Mouse (Mus musculus): Measurements from ENCODE around the gene Trim45. TPM values are rescaled to one million over a fixed set of nuclear protein-coding genes. Genes with fewer than 3 reads are reported as not detected.

The Trim45 gene
- 0.45 and 1.9 TPM in 2 replicates for polyA plus RNA-seq (2011; ENCODE audit: insufficient read depth, insufficient read length, low replicate concordance, missing spikeins)

DNA sequence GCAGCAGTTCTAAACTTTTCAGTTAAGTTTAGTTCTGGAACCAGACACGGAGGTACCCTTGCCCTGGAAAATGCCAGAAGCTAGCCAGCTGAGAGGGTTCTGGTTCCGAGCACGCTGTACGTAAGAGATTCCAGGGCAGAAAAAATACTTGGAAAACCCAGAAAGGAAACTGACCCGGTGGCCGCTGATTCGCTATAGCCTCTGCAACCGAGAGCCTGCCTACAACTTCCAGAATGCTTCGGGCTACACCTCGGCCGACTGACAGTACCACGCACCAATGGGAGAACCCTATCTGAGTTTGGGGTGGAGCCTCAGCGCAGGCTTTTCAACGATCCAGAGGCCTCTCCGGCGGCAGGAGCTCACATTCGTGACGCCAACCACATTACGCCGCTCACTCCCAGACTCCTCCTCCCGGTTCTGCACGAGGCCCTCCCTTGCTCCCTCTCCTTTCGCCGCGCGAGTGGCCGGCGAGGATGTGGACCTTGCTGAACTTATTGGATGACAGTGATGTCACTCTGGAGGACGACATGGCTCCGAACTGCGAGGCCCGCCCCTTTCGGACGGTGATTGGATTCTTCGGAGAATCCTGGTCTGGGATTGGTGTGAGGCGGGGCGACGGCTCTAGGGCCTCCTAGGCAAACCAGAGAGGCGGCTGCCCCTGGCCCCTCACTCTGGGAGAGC, at the start of gene Trim45:
Gene Trim45 (plus strand): TSS at position 378 of the 681 bp plus-strand sequence.
- H3K27ac ChIP-seq (ENCODE audit: control insufficient read depth, insufficient read depth, low read depth, low read length, poor library complexity), result peak within 1 kb of the TSS; percentile 35
- under 1% methylated on average over 39 of the region's 39 CpGs for WGBS
- TF ChIP-seq CTCF (IDR thresholded peaks at IDR 0.05; ENCODE audit: control insufficient read depth, insufficient read depth, low read length) (no peak), POLR2A (IDR thresholded peaks at IDR 0.05; ENCODE audit: borderline replicate concordance, control insufficient read depth, low read depth, low read length) (peak; percentile 61; the same call in 1 of the 2 replicates)
- H3K4me1 ChIP-seq (ENCODE audit: control insufficient read depth, insufficient read depth, low read length), result peaks cover 3% of the 10 kb centered on the region; the same call in 1 of the 2 replicates
- peak within 1 kb of the TSS; percentile 77 for H3K4me3 ChIP-seq (replicated peaks; ENCODE audit: control insufficient read depth, low read depth, low read length)

GRCm38 (mm10) chr3:100877057-100877456, 44.9 kb upstream of the Trim45 start:
- no peaks in the 10 kb centered on the region for H3K4me1 ChIP-seq (ENCODE audit: control insufficient read depth, insufficient read depth, low read length)
- no peak overlapping the region for H3K27ac ChIP-seq (ENCODE audit: control insufficient read depth, insufficient read depth, low read depth, low read length, poor library complexity)
- H3K4me3 ChIP-seq (replicated peaks; ENCODE audit: control insufficient read depth, low read depth, low read length), result no peak overlapping the region
- WGBS, result 83% methylated on average over 4 of the region's 4 CpGs
- TF ChIP-seq CTCF (IDR thresholded peaks at IDR 0.05; ENCODE audit: control insufficient read depth, insufficient read depth, low read length), result no peak

- H3K27ac ChIP-seq (ENCODE audit: control insufficient read depth, insufficient read depth, low read depth, low read length, poor library complexity), result no peak overlapping the region
- WGBS, result 82% methylated on average over 6 of the region's 6 CpGs
- H3K4me1 ChIP-seq (ENCODE audit: control insufficient read depth, insufficient read depth, low read length), result no peaks in the 10 kb centered on the region
- TF ChIP-seq CTCF (IDR thresholded peaks at IDR 0.05; ENCODE audit: control insufficient read depth, insufficient read depth, low read length) (no peak), POLR2A (IDR thresholded peaks at IDR 0.05; ENCODE audit: borderline replicate concordance, control insufficient read depth, low read depth, low read length) (no peak)
- H3K4me3 ChIP-seq (replicated peaks; ENCODE audit: control insufficient read depth, low read depth, low read length), result no peak overlapping the region
Observed at GRCm38 (mm10) chr3:100881403-100881802, 40.6 kb upstream of the Trim45 start.

DNA sequence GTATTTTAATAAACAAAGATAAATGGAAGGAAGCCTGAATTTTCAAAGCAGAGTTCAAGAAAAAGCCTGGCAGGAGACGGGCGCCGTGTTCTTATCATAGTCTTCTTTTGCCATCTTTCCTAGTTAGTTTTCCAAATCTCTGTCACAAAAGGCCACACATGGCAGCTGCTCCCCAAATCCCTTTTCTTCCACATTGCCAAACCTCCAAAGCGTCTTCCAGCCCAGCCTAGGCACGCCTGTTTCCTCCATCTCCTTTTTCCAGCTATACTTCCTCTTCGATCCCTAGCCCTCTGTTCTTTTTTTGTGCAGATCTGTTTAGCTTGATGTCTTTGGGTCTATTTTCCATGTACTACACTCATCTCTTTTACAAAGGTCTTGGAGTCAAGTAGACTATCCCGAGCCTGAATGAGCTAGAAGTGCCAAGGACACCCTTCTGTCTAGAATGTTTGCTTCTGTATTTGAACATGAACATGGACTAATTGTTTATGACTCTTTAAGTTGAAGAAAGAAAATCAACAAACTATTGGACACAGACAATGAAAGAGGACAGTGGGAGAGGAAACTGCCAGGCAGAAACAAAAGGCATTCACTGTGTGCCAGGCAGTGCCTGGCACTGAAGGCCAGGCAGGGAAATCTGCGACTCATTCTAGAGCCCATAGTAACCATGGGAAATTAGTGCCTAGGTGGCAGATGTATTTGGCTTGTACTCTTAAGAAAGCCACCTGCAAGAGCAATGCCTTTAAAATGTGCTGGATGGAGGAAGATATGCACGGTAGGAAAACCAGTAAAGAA, 40.0 kb upstream of the Trim45 start:
- 83% methylated on average over 9 of the region's 9 CpGs for WGBS

GRCm38 (mm10) chr3:100889234-100889633, 32.8 kb upstream of the Trim45 start:
- Histone ChIP-seq H3K4me1 (ENCODE audit: control insufficient read depth, insufficient read depth, low read length) (no peaks in the 10 kb centered on the region), H3K27ac (ENCODE audit: control insufficient read depth, insufficient read depth, low read depth, low read length, poor library complexity) (no peak overlapping the region), H3K4me3 (replicated peaks; ENCODE audit: control insufficient read depth, low read depth, low read length) (no peak overlapping the region)
- TF ChIP-seq POLR2A (IDR thresholded peaks at IDR 0.05; ENCODE audit: borderline replicate concordance, control insufficient read depth, low read depth, low read length) (no peak), CTCF (IDR thresholded peaks at IDR 0.05; ENCODE audit: control insufficient read depth, insufficient read depth, low read length) (no peak)
- 91% methylated on average over 1 of the region's 1 CpGs for WGBS

More for the DNA sequence above, 40.0 kb upstream of the Trim45 start:
- no peak for TF ChIP-seq POLR2A (IDR thresholded peaks at IDR 0.05; ENCODE audit: borderline replicate concordance, control insufficient read depth, low read depth, low read length)
- no peaks in the 10 kb centered on the region for H3K4me1 ChIP-seq (ENCODE audit: control insufficient read depth, insufficient read depth, low read length)
- H3K27ac ChIP-seq (ENCODE audit: control insufficient read depth, insufficient read depth, low read depth, low read length, poor library complexity), result no peak overlapping the region
- no peak overlapping the region for H3K4me3 ChIP-seq (replicated peaks; ENCODE audit: control insufficient read depth, low read depth, low read length)

- Histone ChIP-seq H3K4me3 (replicated peaks; ENCODE audit: control insufficient read depth, low read depth, low read length) (no peak overlapping the region), H3K4me1 (ENCODE audit: control insufficient read depth, insufficient read depth, low read length) (no peaks in the 10 kb centered on the region), H3K27ac (ENCODE audit: control insufficient read depth, insufficient read depth, low read depth, low read length, poor library complexity) (no peak overlapping the region)
- 86% methylated on average over 3 of the region's 3 CpGs for WGBS
- TF ChIP-seq POLR2A (IDR thresholded peaks at IDR 0.05; ENCODE audit: borderline replicate concordance, control insufficient read depth, low read depth, low read length) (no peak), CTCF (IDR thresholded peaks at IDR 0.05; ENCODE audit: control insufficient read depth, insufficient read depth, low read length) (no peak)
Observed at GRCm38 (mm10) chr3:100890406-100890805, 31.6 kb upstream of the Trim45 start.

GRCm38 (mm10) chr3:100892383-100893335, 29.3 kb upstream of the Trim45 start:
- Histone ChIP-seq H3K4me3 (replicated peaks; ENCODE audit: control insufficient read depth, low read depth, low read length) (no peak overlapping the region), H3K27ac (ENCODE audit: control insufficient read depth, insufficient read depth, low read depth, low read length, poor library complexity) (no peak overlapping the region), H3K4me1 (ENCODE audit: control insufficient read depth, insufficient read depth, low read length) (no peaks in the 10 kb centered on the region)
- TF ChIP-seq POLR2A (IDR thresholded peaks at IDR 0.05; ENCODE audit: borderline replicate concordance, control insufficient read depth, low read depth, low read length) (no peak), CTCF (IDR thresholded peaks at IDR 0.05; ENCODE audit: control insufficient read depth, insufficient read depth, low read length) (no peak)
- WGBS, result 73% methylated on average over 11 of the region's 11 CpGs

Data from bone marrow, adult 2 months (tissue).